Mouse (Mus musculus): ENCODE results near the gene Wrap73. TPM values are rescaled to one million over a fixed set of nuclear protein-coding genes. Genes with fewer than 3 reads are reported as not detected.
A peak's percentile ranks its signal among the peaks of the same experiment; 100 is the strongest.

Wrap73 gene
- total and polyA plus RNA-seq, 3 experiments: 16.7 to 41.0 (median 20.4) TPM

DNA sequence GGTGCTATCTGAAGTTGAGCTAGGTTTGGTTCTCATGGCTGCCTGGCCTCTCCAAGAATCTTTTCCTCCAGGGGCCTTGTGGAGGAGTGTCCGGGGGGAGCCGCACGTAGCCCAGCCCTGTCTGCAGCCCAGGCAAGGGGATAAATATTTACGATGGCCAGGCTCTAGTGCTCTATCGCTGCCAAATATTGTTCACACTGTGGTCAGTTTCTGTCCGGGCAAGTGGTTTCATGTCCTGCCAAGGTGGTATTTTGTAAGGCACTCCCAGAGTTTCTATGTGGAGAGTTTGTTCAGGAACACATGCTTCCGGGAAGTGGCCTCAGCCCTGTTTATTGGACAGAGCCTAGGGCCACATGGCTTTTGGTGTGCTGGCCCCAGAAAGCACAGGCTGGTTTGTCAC is 38.8 kb downstream of the Wrap73 start:
- DNase-seq: no peak

DNA sequence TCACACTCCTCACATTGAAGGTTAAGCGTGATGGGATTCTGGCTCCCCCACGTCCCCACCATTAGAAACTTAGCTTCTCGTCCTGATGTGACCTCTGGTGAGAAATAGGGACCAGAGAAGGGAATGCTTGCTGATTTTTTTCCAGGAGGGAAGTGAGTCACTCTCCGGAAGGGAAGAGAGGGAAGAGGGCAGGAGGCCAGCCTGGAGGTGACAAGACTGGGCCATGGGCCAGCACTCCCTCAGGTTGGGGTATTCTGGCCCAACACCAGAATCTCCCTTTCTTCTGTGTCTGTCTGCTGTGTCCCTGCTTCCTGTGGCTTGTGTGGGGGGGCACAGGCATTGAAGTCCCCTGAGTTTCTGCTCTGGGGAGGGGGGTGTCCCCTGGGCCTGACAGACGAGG is 41.4 kb downstream of the Wrap73 start:
- DNase-seq: peak; percentile 34

DNA sequence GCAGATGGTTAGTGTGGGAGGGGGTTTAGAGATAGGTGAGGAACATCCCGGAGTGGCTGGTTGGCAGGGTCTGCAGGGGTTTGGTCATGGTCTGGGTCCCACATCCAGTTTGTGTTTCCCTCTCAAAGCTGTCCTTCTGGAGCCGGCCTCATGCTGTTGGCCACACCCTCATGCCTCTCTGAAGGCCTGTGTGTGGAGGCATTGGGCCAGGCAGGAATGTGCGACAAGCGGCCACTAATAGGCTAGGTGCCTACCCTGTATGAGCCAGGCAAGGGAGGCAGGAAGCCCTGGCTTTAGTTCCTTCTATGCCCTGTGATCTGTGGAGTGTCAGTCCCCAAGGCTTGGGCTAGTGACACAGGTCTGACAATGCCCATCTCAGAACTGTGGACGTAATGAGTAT is 42.8 kb downstream of the Wrap73 start:
- no peak for DNase-seq

DNA sequence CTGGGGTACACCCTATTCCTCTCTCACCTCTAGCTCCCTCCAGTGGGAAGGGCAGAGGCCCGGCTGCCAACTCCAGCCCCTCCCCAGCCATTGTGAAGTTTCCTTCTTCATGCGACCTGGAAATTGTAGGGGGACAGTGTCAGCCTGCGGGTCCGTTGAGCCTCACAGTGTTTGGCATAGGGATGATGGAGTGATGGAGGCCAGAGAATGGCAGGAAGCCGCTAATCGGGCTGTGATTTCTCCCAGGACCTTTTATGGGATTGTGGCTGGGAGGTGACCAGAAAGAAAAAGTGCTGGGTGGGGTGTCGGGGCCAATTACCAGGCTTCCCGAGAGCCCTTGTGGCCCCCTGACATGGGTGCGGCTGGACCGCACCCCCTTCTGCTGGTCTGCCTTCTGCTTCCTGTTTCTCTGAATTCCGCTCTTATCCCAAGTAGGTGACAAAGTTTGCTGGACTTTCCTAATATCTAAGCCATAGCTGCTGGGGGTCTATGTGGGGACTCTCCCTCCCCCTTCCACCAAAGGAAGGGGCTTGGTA is 43.9 kb downstream of the Wrap73 start:
- DNase-seq: no peak

DNA sequence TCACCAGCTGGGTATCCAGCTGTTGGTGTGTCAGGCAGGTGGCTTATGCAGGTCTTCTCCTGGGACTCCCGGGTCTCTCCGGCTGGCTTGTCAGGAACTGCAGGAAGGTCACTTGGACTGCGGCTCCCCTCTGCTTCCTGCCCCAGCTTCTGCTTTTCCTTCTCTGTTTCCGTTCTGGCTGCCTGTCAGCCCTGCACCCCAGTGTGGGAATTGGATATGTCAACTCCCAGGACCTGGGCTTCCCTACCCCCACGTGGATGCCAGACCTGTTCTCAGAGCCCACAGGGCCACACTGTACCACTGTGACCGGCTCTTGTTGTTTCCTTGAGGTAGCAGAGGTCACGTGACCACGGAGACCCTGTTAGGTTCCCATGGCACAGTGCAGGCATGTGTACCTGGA is 46.8 kb downstream of the Wrap73 start:
- no peak for DNase-seq

DNA sequence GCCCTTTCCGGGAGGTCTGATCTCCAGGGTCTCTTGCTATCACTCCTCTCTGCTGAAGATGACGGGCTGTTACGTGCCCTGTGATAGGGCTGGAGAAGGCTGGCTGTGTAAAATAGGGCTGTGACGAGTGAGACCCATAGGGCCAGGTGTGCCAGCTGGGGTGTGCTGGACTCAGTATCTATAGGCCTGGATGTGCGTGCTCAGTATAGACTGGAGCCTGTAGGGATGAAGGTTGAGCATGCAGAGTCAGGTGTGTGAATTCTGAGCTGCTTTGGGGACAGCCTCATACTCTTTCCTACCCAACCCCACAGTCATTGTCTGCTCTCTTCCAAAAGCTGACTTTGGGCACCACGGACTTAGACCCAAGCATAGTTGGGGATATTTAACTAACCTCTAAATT is 55.8 kb downstream of the Wrap73 start:
- no peak for DNase-seq

DNA sequence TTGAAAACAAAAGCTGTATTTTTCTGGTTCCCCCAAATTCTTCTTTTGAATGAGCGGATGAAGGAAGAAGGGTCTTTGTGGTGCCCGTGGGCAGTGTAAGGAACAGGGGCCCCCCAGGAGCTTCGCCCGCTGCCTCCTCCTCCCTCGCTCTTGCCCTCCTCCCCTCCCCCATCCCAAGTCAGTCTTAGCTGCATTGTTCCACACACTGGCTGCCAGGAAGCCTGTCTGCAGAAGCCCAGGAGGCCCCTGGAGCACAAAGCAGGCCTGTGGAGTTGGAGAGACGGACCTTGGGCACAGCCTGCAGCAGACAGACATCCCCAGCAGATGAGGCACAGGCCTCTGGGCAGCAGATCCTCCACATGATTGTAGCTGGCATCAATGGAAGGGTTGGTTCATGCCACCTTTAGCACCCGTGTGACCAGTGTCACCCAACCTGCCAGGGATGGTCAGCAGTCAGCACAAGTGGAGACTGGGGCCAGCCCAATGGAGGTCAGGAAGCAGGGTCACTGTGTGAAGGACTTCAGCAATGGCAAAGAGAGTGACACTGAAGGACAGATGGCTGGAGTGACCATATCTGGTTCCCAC is 56.3 kb downstream of the Wrap73 start:
- no peak for DNase-seq

DNA sequence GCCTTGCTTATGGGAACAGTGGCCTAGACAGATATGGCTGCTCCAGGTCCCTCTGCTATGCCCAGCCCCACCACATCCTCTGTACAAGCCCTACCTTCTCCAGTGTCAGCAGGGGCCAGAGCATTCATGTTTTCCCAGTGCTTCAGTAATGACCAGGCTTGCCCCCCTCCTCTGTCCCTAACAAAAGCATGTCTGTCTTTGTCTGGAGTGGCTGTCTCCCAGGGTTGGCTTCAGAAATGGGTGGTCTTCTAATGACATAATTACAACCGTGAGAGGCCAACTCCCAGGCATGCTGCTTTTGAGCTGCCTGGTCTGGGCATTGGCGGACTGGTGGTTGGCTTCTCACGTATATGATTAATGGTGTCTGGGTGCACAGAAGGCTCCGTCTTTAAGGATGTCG is 59.3 kb downstream of the Wrap73 start:
- no peak for DNase-seq

DNA sequence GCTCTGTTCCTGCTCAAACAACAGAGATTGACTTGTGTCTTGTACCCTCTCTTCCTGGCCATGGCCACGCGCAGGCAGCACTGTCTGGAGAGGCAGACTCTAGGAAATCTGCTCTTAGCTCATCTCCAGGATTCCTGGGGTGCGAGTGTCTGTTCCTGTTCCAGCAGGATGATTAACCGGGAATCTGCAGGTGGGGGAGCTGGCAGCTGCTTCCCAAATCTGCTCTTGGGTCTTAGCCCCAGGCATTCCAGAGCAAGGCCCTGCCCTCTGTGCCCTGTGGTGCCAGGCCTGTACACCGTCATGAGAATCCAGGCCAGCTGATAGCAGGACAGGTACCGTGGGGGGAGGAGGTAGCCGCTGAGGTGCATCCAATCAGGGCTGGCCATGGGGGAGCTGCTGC is 62.4 kb downstream of the Wrap73 start:
- DNase-seq: no peak

DNA sequence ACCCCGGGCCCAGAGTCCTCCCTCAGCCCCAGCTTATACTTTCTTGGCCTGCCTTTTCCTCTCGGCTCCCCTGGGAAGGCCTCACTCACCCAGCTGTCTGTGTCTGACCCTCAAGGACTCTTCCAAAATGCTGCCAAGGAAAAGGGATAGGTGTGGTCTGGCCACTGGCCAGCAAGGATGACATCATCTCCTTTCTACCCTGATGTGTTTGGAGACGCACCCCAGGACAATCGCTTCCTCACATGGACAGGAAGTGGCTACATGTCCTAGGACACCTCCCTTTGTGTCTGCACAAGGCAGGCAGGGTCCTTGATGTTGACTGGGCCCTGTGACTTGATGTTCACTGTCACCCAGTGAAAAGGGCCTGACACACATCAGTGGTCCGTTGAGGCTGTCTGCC is 63.2 kb downstream of the Wrap73 start:
- peak; percentile 77 for DNase-seq

DNA sequence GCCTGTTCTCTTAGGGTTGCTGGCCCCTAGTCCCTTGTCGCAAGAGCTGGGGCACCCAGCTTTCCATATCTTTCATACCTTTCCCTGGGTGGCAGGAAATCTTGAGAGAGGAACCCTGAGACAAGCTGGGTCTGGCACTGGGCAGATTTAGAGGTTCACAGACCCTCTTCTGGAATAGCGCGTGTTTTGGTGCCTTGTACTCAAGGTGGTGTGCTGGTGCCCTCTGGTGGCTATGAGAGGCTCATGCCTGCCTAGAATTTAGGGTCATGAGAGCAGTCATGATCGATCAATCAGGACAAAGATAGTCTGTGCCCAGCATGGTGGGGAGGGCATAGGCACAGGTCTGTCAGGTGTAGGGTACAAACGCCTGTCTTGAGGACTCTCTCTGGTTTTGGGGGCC is 65.1 kb downstream of the Wrap73 start:
- DNase-seq: peak; percentile 44

DNA sequence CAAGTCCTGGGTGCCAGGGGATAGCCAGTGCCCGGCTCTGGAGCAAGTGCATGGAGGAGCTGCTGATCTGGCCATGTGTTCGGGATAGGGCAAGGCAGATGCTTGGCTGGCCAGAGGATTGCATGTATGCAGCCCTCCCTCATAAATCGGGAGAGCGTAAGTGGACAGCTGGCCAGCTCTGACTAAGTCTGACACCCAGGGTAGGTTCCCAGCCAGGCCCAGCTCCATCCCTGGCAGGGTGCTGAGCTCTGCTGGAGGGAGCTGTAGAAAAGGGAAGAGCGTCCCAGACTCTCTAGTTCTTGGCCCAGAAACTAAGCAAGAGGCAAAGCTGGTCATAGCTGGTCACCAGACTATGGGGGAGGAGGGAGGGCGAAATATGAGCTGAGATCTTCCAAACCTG is 66.9 kb downstream of the Wrap73 start:
- DNase-seq: no peak

DNA sequence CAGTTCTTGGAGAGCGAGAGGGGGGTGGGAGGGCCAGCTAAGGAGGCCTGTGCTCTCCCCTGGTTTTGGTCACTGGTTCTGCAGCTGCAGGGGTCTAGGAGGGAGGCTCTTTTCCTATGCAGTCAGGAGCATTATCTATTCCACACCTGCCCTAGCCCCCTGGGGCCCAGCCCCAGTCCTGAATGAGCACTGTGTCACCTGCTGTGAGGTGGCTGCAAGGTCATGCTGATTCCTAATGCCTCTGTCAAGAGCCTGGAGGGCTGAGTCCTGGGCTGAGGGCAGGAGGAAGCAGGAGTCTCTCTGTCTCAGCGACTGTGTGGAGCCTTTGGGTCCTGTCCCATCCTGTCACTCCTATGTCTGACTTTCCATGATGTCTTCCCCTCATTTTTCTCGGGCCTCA is 67.7 kb downstream of the Wrap73 start:
- no peak for DNase-seq

DNA sequence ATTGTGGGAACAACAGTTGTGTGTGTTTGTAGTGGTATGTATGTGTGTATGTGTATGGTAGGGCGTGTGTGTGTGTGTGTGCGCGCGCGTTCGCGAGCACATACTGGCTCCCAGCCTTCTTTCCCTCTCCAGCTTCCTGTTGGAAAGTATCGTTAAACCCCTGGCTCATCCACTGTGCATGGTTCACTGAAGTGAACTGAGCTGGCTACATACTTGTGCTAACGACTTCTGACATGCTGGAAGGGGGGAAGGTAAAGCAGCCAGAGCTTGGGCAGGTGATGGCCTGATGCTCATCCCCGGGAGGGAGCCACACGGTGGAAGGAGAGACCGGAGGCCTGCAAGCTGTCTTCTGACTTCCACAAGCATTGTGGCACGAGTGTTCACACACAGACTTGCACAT is 69.3 kb downstream of the Wrap73 start:
- DNase-seq: no peak

DNA sequence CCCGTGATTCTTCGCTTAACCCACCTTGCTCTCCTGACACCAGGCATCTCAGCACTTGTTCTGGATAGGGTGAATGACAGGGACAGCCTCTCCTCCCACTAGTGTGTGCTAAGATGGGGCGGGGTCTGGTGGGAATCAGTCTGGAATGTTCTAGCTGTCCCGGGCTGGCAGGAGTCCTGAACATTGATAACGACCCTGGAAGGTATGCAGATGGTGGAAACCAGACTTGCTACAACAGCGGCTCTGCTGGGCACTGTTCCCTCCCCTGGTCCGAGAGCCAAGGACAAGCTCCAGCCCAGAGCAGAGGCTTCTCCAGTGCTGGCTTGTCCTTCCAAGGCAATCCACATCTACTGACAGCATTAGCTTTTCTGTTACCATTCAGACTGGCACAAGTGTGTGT is 71.4 kb downstream of the Wrap73 start:
- no peak for DNase-seq

DNA sequence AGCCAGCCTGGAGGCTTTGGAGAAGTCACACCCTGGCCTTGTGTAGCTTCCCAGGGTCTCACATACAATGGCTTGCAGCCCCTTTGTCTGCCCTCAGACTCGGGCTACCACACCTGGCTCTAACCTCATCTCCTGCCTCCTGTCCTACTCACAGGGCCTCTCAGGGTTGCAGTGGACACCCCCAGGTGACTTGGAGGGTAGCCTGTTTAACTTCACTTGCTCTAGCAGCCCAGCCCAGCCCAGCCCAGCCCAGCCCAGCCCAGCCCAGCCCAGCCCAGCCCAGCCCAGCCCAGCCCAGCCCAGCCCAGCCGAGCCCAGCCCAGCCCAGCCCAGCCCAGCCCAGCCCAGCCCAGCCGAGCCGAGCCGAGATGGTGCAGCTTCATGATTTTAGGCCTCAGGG is 71.9 kb downstream of the Wrap73 start:
- no peak for DNase-seq

Other genes with a start within 250 kb of the Wrap73 start
- gene A430005L14Rik, start 185.1 kb upstream of the Wrap73 start, total RNA-seq (2021): 10 to 100 TPM; 18.0 to 19.9 TPM
- gene A430005L14Rik, start 185.1 kb upstream of the Wrap73 start, polyA plus RNA-seq (2012; rRNA removed): 45.5 and 47.9 TPM in 2 replicates
- gene Dffb, start 167.2 kb upstream of the Wrap73 start, total RNA-seq (2021): 1 to 10 TPM; 2.9 to 3.7 TPM
- gene Dffb, start 167.2 kb upstream of the Wrap73 start, polyA plus RNA-seq (2012; rRNA removed): 12.7 and 13.5 TPM in 2 replicates
- gene Cep104, start 167.2 kb upstream of the Wrap73 start, total RNA-seq (2021): 10 to 100 TPM; 25.6 to 25.7 TPM
- gene Cep104, start 167.2 kb upstream of the Wrap73 start, polyA plus RNA-seq (2012; rRNA removed): 18.4 and 22.4 TPM in 2 replicates
- 10 to 100 TPM; 39.7 to 53.8 TPM for gene Lrrc47, start 130.6 kb upstream of the Wrap73 start, total RNA-seq (2021)
- gene Lrrc47, start 130.6 kb upstream of the Wrap73 start, polyA plus RNA-seq (2012; rRNA removed): 75.9 and 89.1 TPM in 2 replicates
- 10 to 100 TPM; 54.7 to 69.5 TPM for gene Smim1, start 116.1 kb upstream of the Wrap73 start, total RNA-seq (2021)
- 130 and 143 TPM in 2 replicates for gene Smim1, start 116.1 kb upstream of the Wrap73 start, polyA plus RNA-seq (2012; rRNA removed)
- not detected for gene Ccdc27, start 99.7 kb upstream of the Wrap73 start, total RNA-seq (2021)
- gene Ccdc27, start 99.7 kb upstream of the Wrap73 start, polyA plus RNA-seq (2012; rRNA removed): not detected in 2 replicates
- not detected for gene Trp73, start 2.2 kb upstream of the Wrap73 start, total RNA-seq (2021)
- 0.30 TPM in 1 of 2 replicates, not detected in the other for gene Trp73, start 2.2 kb upstream of the Wrap73 start, polyA plus RNA-seq (2012; rRNA removed)
- gene Tprgl, start 18.3 kb downstream of the Wrap73 start, total RNA-seq (2021): 100 to 1,000 TPM; 151 to 180 TPM
- gene Tprgl, start 18.3 kb downstream of the Wrap73 start, polyA plus RNA-seq (2012; rRNA removed): 188 and 210 TPM in 2 replicates
- gene Megf6, start 28.4 kb downstream of the Wrap73 start, total RNA-seq (2021): 1 to 10 TPM; 2.3 to 2.6 TPM
- gene Megf6, start 28.4 kb downstream of the Wrap73 start, polyA plus RNA-seq (2012; rRNA removed): 4.5 and 5.3 TPM in 2 replicates
- gene Arhgef16, start 159.3 kb downstream of the Wrap73 start, total RNA-seq (2021): under 1 TPM; 0.46 to 0.59 TPM
- 0.27 and 0.49 TPM in 2 replicates for gene Arhgef16, start 159.3 kb downstream of the Wrap73 start, polyA plus RNA-seq (2012; rRNA removed)
- gene B230104I21Rik, start 193.8 kb downstream of the Wrap73 start, total RNA-seq (2021): not detected
- not detected in 2 replicates for gene B230104I21Rik, start 193.8 kb downstream of the Wrap73 start, polyA plus RNA-seq (2012; rRNA removed)

All from adrenal gland, adult 2 months (tissue).